Mouse (Mus musculus) C2C12 (cell line): ENCODE results near the gene Fancf. TPM values are rescaled to one million over a fixed set of nuclear protein-coding genes. Genes with fewer than 3 reads are reported as not detected.
A peak's percentile ranks its signal among the peaks of the same experiment; 100 is the strongest.

Experiments
- H3K27me3 ChIP-seq: one replicate; pipeline ENCODE4 v1.6.1; 2011; ENCODE audit not compliant: control insufficient read depth, insufficient read depth, insufficient read length
- H3K36me3 ChIP-seq: one replicate; pipeline ENCODE4 v1.6.1; 2011; ENCODE audit not compliant: control insufficient read depth, insufficient read depth
- H3K4me3 ChIP-seq: one replicate; pipeline ENCODE4 v1.5.1; 2011; ENCODE audit warnings: mild to moderate bottlenecking, control low read depth; ENCODE audit not compliant: poor library complexity, insufficient read depth, severe bottlenecking
- H3K79me2 ChIP-seq: one replicate; pipeline ENCODE4 v1.6.1; 2011; ENCODE audit not compliant: control insufficient read depth, insufficient read depth
- H3K79me3 ChIP-seq: one replicate; pipeline ENCODE4 v1.6.1; 2011; ENCODE audit warnings: low read depth, control low read depth
- H3ac ChIP-seq: one replicate; pipeline ENCODE3; 2011; ENCODE audit warnings: low read depth; ENCODE audit not compliant: control insufficient read depth, insufficient read length
- CEBPB ChIP-seq: IDR thresholded peaks from one replicate; pipeline ENCODE4 v1.6.1; 2011; ENCODE audit warnings: low read depth, mild to moderate bottlenecking, control low read depth, moderate library complexity
- CTCF ChIP-seq: IDR thresholded peaks from one replicate; pipeline ENCODE4 v1.5.1; 2011; ENCODE audit not compliant: control insufficient read depth, insufficient read depth, insufficient read length
- FOSL1 ChIP-seq: IDR thresholded peaks from one replicate; pipeline ENCODE4 v1.8.0; 2011; ENCODE audit warnings: mild to moderate bottlenecking, low read length; ENCODE audit not compliant: poor library complexity, insufficient read depth, severe bottlenecking
- MAX ChIP-seq: IDR thresholded peaks from one replicate; pipeline ENCODE4 v1.6.1; 2011; ENCODE audit warnings: mild to moderate bottlenecking, control low read depth
- MYOD1 ChIP-seq: IDR thresholded peaks from one replicate; pipeline ENCODE4 v1.6.1; 2011; ENCODE audit warnings: low read depth; ENCODE audit not compliant: control insufficient read depth, insufficient read length
- MYOG ChIP-seq: IDR thresholded peaks from one replicate; pipeline ENCODE4 v1.6.1; 2011; ENCODE audit not compliant: control insufficient read depth, insufficient read length; ENCODE audit errors: extremely low read depth
- USF1 ChIP-seq: IDR thresholded peaks from one replicate; pipeline ENCODE4 v1.6.1; 2011; ENCODE audit warnings: low read depth, mild to moderate bottlenecking, control low read depth, moderate library complexity
- long read RNA-seq, 2 experiments: library from polyadenylated mRNA; unstranded; transcript quantifications; one replicate each; pipeline ENCODE4 v2.0.0; 2019 to 2020
- polyA plus RNA-seq: library from polyadenylated mRNA; unstranded; fragments of >200 nt; fragmentation: generic; extraction: Trizol; gene quantifications from one replicate; pipeline ENCODE4 v1.2.1, GENCODE M21; 2012; ENCODE audit warnings: missing spikeins

Fancf gene
- polyA plus RNA-seq = 14.2 TPM
- long read RNA-seq, experiment 1, transcript Fancf-201 (1 exons, 1,691 nt) = major isoform, 14 of 14 reads
- long read RNA-seq, experiment 1, partial matches to known transcripts = 0 of 14 reads
- long read RNA-seq, experiment 1, other reads (novel, unspliced or antisense) = 0 of 14 reads
- long read RNA-seq, experiment 2, partial matches to known transcripts = 0 of 2 reads
- long read RNA-seq, experiment 2, other reads (novel, unspliced or antisense) = 0 of 2 reads

GRCm38 (mm10) chr7:51862097-51862492 is at the start of gene Fancf:
Gene Fancf (minus strand): TSS chr7:51862267.
- TF ChIP-seq CTCF = no peak
- TF ChIP-seq MAX = peak; percentile 73
- Histone ChIP-seq H3K36me3 (peaks cover 29% of the 10 kb centered on the region), H3ac (peak within 1 kb of the TSS; percentile 80), H3K79me2 (peaks cover 59% of the 10 kb centered on the region), H3K27me3 (no peaks in the 10 kb centered on the region), H3K4me3 (peak within 1 kb of the TSS; percentile 52), H3K79me3 (peaks cover 31% of the 10 kb centered on the region)

- Histone ChIP-seq H3K27me3 (no peaks in the 10 kb centered on the region), H3ac (no peak overlapping the region), H3K4me3 (no peak overlapping the region), H3K79me2 (no peaks in the 10 kb centered on the region), H3K79me3 (no peaks in the 10 kb centered on the region), H3K36me3 (no peaks in the 10 kb centered on the region)
- TF ChIP-seq CTCF (no peak), MYOG (no peak), CEBPB (no peak), FOSL1 (no peak), MYOD1 (no peak), USF1 (no peak), MAX (no peak)
Observed at GRCm38 (mm10) chr7:51899066-51899465, 37.0 kb upstream of the Fancf start.

GRCm38 (mm10) chr7:51894939-51895338 is 32.9 kb upstream of the Fancf start:
- no peaks in the 10 kb centered on the region for H3K27me3 ChIP-seq
- no peaks in the 10 kb centered on the region for H3K79me3 ChIP-seq
- no peak overlapping the region for H3ac ChIP-seq
- no peak overlapping the region for H3K4me3 ChIP-seq
- TF ChIP-seq FOSL1 (no peak), MYOG (no peak), MYOD1 (no peak), MAX (no peak), USF1 (no peak), CEBPB (no peak), CTCF (no peak)
- H3K79me2 ChIP-seq = no peaks in the 10 kb centered on the region
- no peaks in the 10 kb centered on the region for H3K36me3 ChIP-seq

GRCm38 (mm10) chr7:51894133-51894801 is 32.2 kb upstream of the Fancf start:
- H3K79me3 ChIP-seq = no peaks in the 10 kb centered on the region
- no peaks in the 10 kb centered on the region for H3K79me2 ChIP-seq
- H3K27me3 ChIP-seq = no peaks in the 10 kb centered on the region
- H3ac ChIP-seq = no peak overlapping the region
- no peak for TF ChIP-seq CTCF
- TF ChIP-seq MYOD1 = no peak
- H3K36me3 ChIP-seq = no peaks in the 10 kb centered on the region
- H3K4me3 ChIP-seq = no peak overlapping the region

GRCm38 (mm10) chr7:51893008-51893407 is 30.9 kb upstream of the Fancf start:
- H3K79me3 ChIP-seq = no peaks in the 10 kb centered on the region
- no peak for TF ChIP-seq FOSL1
- TF ChIP-seq MAX = no peak
- TF ChIP-seq CEBPB = no peak
- no peak for TF ChIP-seq MYOG
- no peak for TF ChIP-seq USF1
- no peak for TF ChIP-seq MYOD1
- TF ChIP-seq CTCF = no peak
- H3K79me2 ChIP-seq = no peaks in the 10 kb centered on the region
- H3K4me3 ChIP-seq = no peak overlapping the region
- H3ac ChIP-seq = no peak overlapping the region
- H3K36me3 ChIP-seq = no peaks in the 10 kb centered on the region
- no peaks in the 10 kb centered on the region for H3K27me3 ChIP-seq
